32 mouse cellular contexts compared by ENCODE assay signal in the genomic region with DNA sequence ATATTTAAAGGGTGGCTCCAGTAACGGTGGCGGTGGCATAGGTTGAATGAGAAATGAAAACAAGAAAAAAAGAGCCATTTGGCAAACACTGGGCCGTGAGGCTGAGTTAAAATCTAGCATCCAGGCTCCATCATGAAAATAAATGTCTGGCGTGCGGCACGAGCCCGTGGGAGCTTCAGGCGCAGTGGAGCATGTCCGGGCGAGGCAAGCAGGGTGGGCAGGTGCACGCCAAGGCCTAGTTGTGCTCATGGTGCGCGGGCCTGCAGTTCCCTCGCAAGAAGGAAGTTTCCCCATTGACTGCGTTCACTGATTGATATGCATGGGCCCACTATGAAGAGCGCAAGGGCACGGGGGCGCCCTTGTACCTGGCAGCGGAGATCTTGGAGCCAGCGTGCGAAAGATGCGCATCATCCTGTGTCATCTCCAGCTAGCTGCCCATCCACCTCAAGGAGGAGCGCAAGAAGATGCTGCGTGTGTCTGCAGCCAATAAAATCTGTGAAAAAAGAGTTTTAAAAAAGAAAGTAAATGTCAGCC. TPM values are rescaled to one million over a fixed set of nuclear protein-coding genes. Genes with fewer than 3 reads are reported as not detected.
DNase-seq lines count a peak whose midpoint lies in the region; ATAC-seq lines count a peak whose summit lies in the region.
"Had no signal": no experiment of that assay in that cellular context is flagged by ENCODE, and none has a peak within 500 bp of the region (broad histone marks: within the 10 kb centered on the region; RNA-seq: fewer than 3 reads in every experiment).

No protein-coding gene starts in this region.

- no peaks in the 10 kb centered on the region for H3K9me3 ChIP-seq in hindbrain, embryonic 10.5 days
- no peaks in the 10 kb centered on the region for H3K9me3 ChIP-seq in hindbrain, embryonic 11.5 days (ENCODE audit: control insufficient read depth, low read length)
- H3K9me3 ChIP-seq: forebrain, embryonic 13.5 days; heart, embryonic 15.5 days; kidney, embryonic 15.5 days; liver, embryonic 12.5 days; midbrain, embryonic 13.5 days had no signal

- H3K36me3 ChIP-seq in hindbrain, embryonic 10.5 days = peaks cover 41% of the 10 kb centered on the region
- no peaks in the 10 kb centered on the region for H3K36me3 ChIP-seq in hindbrain, embryonic 11.5 days (ENCODE audit: control insufficient read depth, insufficient read depth, low read length)
- H3K36me3 ChIP-seq: midbrain, embryonic 13.5 days had no signal

- no peak overlapping the region for H3K4me3 ChIP-seq in hindbrain, embryonic 10.5 days
- H3K4me3 ChIP-seq in hindbrain, embryonic 11.5 days (ENCODE audit: low read depth, low read length) = no peak overlapping the region
- H3K4me3 ChIP-seq: forebrain, embryonic 13.5 days; layer of hippocampus, adult 2 months; midbrain, embryonic 13.5 days had no signal

- 0 out of 2 replicates have a peak overlapping the region, but pooled peaks have one; percentile 16 for H3K27ac ChIP-seq in hindbrain, embryonic 10.5 days
- H3K27ac ChIP-seq in hindbrain, embryonic 11.5 days (ENCODE audit: low read depth, low read length) = no peak overlapping the region
- H3K27ac ChIP-seq: forebrain, embryonic 13.5 days; heart, embryonic 15.5 days; hindbrain, embryonic 14.5 days; layer of hippocampus, adult 2 months; midbrain, embryonic 13.5 days had no signal

- no peak overlapping the region for H3K9ac ChIP-seq in hindbrain, embryonic 11.5 days (ENCODE audit: low read depth, low read length)
- H3K9ac ChIP-seq: forebrain, embryonic 13.5 days; heart, embryonic 15.5 days; kidney, embryonic 15.5 days; liver, postnatal 0 days had no signal

- 93% methylated on average over 24 of the region's 24 CpGs for WGBS in hindbrain, embryonic 10.5 days
- WGBS in hindbrain, embryonic 11.5 days = 95% methylated on average over 24 of the region's 24 CpGs

- DNase-seq in cerebellum, adult 11-12 months = peak; percentile 16
- DNase-seq in cerebellum, postnatal 36 days = no peak
- DNase-seq in hindbrain, embryonic 10.5 days (ENCODE audit: low spot score) = no peak
- no peak for DNase-seq in hindbrain, embryonic 11.5 days (ENCODE audit: low spot score)
- peak; percentile 87 for DNase-seq in A20 (ENCODE audit: low read depth, low spot score)
- DNase-seq in ES-CJ7 (ENCODE audit: low read depth, low spot score) = peak; percentile 32
- DNase-seq in urinary bladder, adult 2 months (ENCODE audit: low spot score) = no peak
- no peak for DNase-seq in neural tube, embryonic 10.5 days (ENCODE audit: extremely low spot score, low spot score)
- DNase-seq: adrenal gland, postnatal 14 days; cerebellum, postnatal 10 days; gastrocnemius, postnatal 10 days; heart, postnatal 36 days; kidney, adult 11 months; kidney, postnatal 36 days; left cerebral cortex, postnatal 4 days; liver, postnatal 0 days; lung, postnatal 36 days; right cerebral cortex, postnatal 25 days; thymus, postnatal 14 days had no signal

- 0 out of 2 replicates have a peak, but pooled peaks cover 16% of the 10 kb centered on the region for H3K4me1 ChIP-seq in hindbrain, embryonic 10.5 days (replicated peaks)
- no peaks in the 10 kb centered on the region for H3K4me1 ChIP-seq in hindbrain, embryonic 11.5 days (replicated peaks; ENCODE audit: control insufficient read depth, insufficient read depth, low read length)
- H3K4me1 ChIP-seq: heart, embryonic 15.5 days had no signal

- no peak overlapping the region for H3K4me2 ChIP-seq in hindbrain, embryonic 11.5 days (replicated peaks; ENCODE audit: low read depth, low read length)

- no peak for ATAC-seq in hindbrain, embryonic 11.5 days (ENCODE audit: low FRiP score)
- ATAC-seq: forebrain, embryonic 13.5 days; liver, embryonic 12.5 days; liver, postnatal 0 days; midbrain, embryonic 13.5 days; Patski had no signal

- no peaks in the 10 kb centered on the region for H3K27me3 ChIP-seq in hindbrain, embryonic 10.5 days (ENCODE audit: insufficient read depth, poor library complexity, severe bottlenecking)
- H3K27me3 ChIP-seq in hindbrain, embryonic 11.5 days (ENCODE audit: control insufficient read depth, insufficient read depth, low read length) = no peaks in the 10 kb centered on the region
- H3K27me3 ChIP-seq: forebrain, embryonic 13.5 days; heart, embryonic 15.5 days; kidney, embryonic 15.5 days; liver, embryonic 12.5 days; midbrain, embryonic 13.5 days; Patski had no signal

RNA-seq across cellular contexts. Expression of a gene that starts 15.6 kb away (rescaled TPM):
- not detected in 2 replicates for polyA plus RNA-seq in hindbrain, embryonic 10.5 days (2016; fragmentation: Nextera tagmentation; extraction: Ambion mirVana)
- not detected in 2 replicates for polyA plus RNA-seq in hindbrain, embryonic 11.5 days (2014; fragmentation: Nextera tagmentation; extraction: Ambion mirVana)
- polyA plus RNA-seq in urinary bladder, adult 2 months (2012; rRNA removed) = 0.14 and 0.31 TPM in 2 replicates
- polyA plus RNA-seq: embryonic facial prominence, embryonic 11.5 days; forebrain, embryonic 13.5 days; heart, embryonic 15.5 days; hindbrain, embryonic 14.5 days; kidney, embryonic 15.5 days; limb, embryonic 14.5 days; liver, embryonic 12.5 days; liver, postnatal 0 days; lung, embryonic 16.5 days; midbrain, embryonic 13.5 days; neural tube, embryonic 11.5 days; Patski; stomach, embryonic 16.5 days had no signal

Comparison
In these comparisons a context has a peak if more than half of its experiments do, and no peak if none do; other contexts are left out.
1. DNase-seq: peak in cerebellum, adult 11-12 months (single experiment), A20 (single experiment) and ES-CJ7 (single experiment); none in cerebellum, postnatal 36 days (0 of 2), hindbrain, embryonic 10.5 days (single experiment), hindbrain, embryonic 11.5 days (single experiment), urinary bladder, adult 2 months (single experiment) and neural tube, embryonic 10.5 days (single experiment).